Mouse (Mus musculus): ENCODE results near the gene Zcchc24. TPM values are rescaled to one million over a fixed set of nuclear protein-coding genes. Genes with fewer than 3 reads are reported as not detected.

Zcchc24 gene
- polyA plus RNA-seq, 1 experiment from 2014 or later: 38.0 TPM

DNA sequence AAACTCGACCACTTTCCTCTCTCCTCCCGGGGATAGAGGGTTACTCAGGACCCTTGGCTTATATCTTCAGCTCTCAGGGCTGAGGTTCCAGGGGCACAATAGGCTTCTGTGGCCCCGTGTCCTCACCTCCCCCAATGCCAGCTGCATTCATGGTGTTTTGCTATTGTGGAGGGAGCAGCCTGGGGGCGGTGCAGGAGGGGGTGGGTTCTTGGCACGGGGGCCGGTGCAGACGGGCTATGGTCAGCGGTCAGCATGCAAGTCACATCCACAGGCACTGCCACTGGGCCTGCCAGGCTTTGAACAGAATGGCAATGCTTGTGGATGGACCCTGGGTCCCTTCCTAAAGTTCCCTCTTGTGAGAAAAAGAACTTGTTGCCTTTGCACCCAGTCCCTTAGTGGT, 2.9 kb downstream of the Zcchc24 start:
- Histone ChIP-seq H3K4me3 (ENCODE audit: inconsistent target) (no peak overlapping the region), H3K36me3 (ENCODE audit: inconsistent target) (no peaks in the 10 kb centered on the region), H3K79me2 (ENCODE audit: inconsistent target) (peaks cover 33% of the 10 kb centered on the region), H3K27ac (no peak overlapping the region)
- 83% methylated on average over 8 of the region's 8 CpGs for WGBS (ENCODE audit: missing documents)

DNA sequence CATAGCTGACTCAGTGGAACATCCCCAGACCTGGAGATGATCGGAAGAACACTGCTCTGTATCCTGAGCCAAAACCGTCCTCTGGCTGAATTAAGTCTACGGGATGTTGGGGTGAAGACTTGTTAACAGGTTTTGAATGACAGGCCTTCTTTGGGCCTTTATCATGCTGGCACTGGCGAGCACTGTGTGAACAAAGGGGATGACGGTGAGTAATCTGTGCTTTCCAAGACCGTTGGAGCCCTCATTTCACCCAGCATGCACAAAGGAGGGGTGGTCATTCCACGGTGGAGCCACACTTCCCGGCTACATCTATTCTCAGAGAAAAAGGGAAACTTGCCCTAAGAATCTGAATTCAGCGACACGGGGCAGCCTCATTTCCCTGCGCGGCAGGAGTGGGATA, 3.7 kb downstream of the Zcchc24 start:
- no peak overlapping the region for H3K27ac ChIP-seq
- H3K36me3 ChIP-seq (ENCODE audit: inconsistent target): no peaks in the 10 kb centered on the region
- peaks cover 33% of the 10 kb centered on the region for H3K79me2 ChIP-seq (ENCODE audit: inconsistent target)
- H3K4me3 ChIP-seq (ENCODE audit: inconsistent target): no peak overlapping the region
- 90% methylated on average over 12 of the region's 12 CpGs for WGBS (ENCODE audit: missing documents)

DNA sequence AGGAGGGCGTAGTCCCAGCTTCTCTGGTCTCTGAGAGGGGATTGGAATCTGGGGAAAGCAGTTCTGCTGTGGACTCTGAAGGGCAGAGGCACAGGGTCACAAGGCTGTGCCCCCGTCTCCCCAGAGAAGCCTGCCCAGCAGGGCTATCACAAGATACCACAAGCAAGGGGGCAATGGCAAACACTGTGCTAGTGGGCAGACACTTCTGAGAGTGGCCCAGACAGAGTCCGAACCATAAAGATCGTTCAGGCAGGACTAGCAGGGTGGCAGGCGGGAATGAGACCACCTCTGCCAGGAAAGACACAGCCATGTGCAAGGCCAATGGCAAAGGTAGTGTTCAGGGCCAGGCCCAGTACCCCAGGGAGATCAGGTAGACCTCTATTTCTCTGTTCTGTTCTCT, 7.7 kb downstream of the Zcchc24 start:
- WGBS (ENCODE audit: missing documents): 91% methylated on average over 5 of the region's 5 CpGs
- H3K27ac ChIP-seq: no peak overlapping the region
- H3K79me2 ChIP-seq (ENCODE audit: inconsistent target): peaks cover 34% of the 10 kb centered on the region; the same call in 1 of the 2 replicates
- H3K4me3 ChIP-seq (ENCODE audit: inconsistent target): no peak overlapping the region
- peaks cover 10% of the 10 kb centered on the region; the same call in 1 of the 2 replicates for H3K36me3 ChIP-seq (ENCODE audit: inconsistent target)

DNA sequence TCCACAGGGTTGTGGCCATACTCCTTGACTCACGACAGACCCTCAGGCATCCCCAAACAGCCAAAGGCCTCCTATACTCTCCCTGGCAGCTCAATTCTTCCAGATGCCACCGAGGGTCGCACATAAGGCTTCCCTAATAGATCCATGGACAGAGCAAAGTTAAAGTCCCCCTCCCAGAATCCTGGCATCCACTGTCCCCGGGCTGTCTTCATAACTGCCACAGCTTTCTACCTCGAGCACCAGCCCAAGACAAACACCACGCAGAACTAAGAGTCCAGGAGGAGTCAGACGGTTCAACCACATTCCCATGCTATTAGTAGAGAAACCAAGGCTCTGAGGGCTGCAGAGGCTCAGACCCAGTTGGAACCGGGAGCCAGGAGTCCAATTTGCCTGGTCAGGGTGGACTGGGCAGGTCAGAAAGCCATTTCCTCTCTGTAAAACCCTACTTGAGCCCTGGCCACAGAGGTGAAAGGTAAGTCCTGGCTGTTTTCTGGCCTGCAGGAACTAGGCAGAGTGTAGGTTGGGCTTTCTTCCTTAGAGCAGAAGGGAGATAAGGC, 8.8 kb downstream of the Zcchc24 start:
- Histone ChIP-seq H3K4me3 (ENCODE audit: inconsistent target) (no peak overlapping the region), H3K79me2 (ENCODE audit: inconsistent target) (peaks cover 22% of the 10 kb centered on the region; the same call in 1 of the 2 replicates), H3K27ac (peak overlapping the region; percentile 82), H3K36me3 (ENCODE audit: inconsistent target) (peaks cover 21% of the 10 kb centered on the region; the same call in 1 of the 2 replicates)
- 52% methylated on average over 8 of the region's 8 CpGs for WGBS (ENCODE audit: missing documents)

DNA sequence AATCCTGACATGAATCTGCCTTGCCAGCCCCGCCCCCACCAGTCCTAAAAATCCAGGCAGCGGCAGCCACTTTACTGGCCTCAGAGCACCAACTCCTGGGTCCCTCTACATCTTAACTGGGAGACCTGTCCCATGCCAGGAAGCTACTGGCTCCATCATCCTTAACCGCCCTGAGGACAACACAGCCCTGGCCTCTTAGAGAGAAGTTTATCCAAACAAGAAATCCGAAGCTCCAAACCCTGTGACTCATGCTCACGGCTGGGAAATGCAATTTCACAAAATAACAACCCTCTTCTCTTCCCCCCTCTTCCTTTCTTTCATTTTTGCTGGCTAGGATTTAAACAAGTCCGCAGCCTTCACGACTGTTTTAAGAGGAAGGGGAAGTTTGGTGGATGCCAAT, 9.3 kb downstream of the Zcchc24 start:
- Histone ChIP-seq H3K79me2 (ENCODE audit: inconsistent target) (peaks cover 21% of the 10 kb centered on the region; the same call in 1 of the 2 replicates), H3K27ac (peak overlapping the region; percentile 82), H3K4me3 (ENCODE audit: inconsistent target) (no peak overlapping the region), H3K36me3 (ENCODE audit: inconsistent target) (peaks cover 22% of the 10 kb centered on the region; the same call in 1 of the 2 replicates)
- 31% methylated on average over 7 of the region's 7 CpGs for WGBS (ENCODE audit: missing documents)

DNA sequence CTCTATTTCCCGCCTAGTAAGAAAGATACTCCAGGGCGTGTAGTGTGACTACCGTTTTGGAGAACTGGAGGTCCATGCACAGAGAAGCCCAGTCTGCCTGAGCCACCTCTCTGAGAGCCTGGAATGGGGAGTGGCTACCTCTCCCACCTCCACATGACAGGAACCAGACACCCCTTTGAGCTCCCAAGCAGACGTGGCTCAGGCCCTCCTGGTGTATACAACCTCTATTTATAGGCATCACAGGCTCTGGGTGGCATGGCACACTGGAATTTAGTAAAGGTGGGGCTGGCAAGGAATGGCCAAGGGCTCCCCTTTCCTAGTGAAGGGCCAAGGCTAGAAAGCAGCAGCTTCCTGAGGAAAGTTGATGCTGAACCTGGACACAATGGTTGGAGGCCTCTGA, 10.9 kb downstream of the Zcchc24 start:
- Histone ChIP-seq H3K4me3 (ENCODE audit: inconsistent target) (no peak overlapping the region), H3K79me2 (ENCODE audit: inconsistent target) (peaks cover 21% of the 10 kb centered on the region; the same call in 1 of the 2 replicates), H3K36me3 (ENCODE audit: inconsistent target) (peaks cover 22% of the 10 kb centered on the region; the same call in 1 of the 2 replicates), H3K27ac (no peak overlapping the region)
- WGBS (ENCODE audit: missing documents): 89% methylated on average over 4 of the region's 4 CpGs

DNA sequence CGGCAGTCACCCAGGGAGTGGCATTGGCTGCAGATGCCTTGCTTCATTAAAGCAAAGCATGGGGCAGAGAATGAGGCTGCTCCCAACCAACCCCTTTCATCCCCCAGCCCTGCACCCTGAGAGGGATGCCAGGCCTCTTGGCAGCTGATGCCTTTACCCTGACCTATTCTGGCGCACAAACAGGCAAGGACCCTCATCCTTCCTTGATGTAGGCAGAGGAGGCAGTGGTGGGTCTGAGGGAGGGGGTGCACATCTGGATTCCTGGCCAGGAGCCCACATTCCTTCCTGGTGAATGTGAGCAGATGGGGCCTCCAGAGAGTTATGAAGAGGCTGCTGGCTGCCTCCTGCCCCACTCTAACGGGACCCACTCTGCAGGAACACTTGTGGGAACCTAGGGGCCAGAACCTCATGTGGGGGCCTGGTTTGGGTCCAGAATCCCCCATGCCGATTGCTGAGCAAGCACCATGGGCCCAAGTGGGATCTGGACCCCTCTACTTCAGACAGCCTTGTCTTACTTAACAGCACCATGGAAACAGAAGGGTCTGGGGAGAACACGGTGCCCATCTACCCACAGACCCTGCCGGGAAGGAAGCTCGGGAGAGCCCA, 12.4 kb downstream of the Zcchc24 start:
- 90% methylated on average over 7 of the region's 7 CpGs for WGBS (ENCODE audit: missing documents)
- H3K36me3 ChIP-seq (ENCODE audit: inconsistent target): peaks cover 34% of the 10 kb centered on the region; the same call in 1 of the 2 replicates
- H3K4me3 ChIP-seq (ENCODE audit: inconsistent target): no peak overlapping the region
- H3K27ac ChIP-seq: no peak overlapping the region
- peaks cover 21% of the 10 kb centered on the region; the same call in 1 of the 2 replicates for H3K79me2 ChIP-seq (ENCODE audit: inconsistent target)

DNA sequence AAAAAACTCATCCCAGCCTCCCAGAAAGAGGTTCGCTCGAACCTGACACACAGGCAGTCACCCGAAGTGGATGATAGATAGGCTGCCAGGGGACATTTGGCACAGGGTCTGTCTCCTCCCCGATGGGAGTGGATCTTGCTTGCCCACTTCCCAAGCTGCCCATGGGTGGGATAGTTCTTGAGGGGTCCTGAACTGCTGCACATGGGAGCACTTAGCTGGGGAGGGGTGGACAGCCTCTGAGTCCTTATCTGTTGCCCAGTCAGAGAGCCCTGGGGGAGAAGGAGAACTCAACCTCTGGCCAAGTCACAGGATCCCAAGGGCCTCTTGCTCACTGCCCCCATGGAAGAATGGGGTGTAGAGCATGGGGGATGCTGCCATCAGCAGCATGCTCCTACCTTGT, 13.3 kb downstream of the Zcchc24 start:
- 96% methylated on average over 4 of the region's 4 CpGs for WGBS (ENCODE audit: missing documents)
- peaks cover 17% of the 10 kb centered on the region; the same call in 1 of the 2 replicates for H3K79me2 ChIP-seq (ENCODE audit: inconsistent target)
- H3K36me3 ChIP-seq (ENCODE audit: inconsistent target): peaks cover 37% of the 10 kb centered on the region; the same call in 1 of the 2 replicates
- no peak overlapping the region for H3K4me3 ChIP-seq (ENCODE audit: inconsistent target)
- H3K27ac ChIP-seq: no peak overlapping the region

DNA sequence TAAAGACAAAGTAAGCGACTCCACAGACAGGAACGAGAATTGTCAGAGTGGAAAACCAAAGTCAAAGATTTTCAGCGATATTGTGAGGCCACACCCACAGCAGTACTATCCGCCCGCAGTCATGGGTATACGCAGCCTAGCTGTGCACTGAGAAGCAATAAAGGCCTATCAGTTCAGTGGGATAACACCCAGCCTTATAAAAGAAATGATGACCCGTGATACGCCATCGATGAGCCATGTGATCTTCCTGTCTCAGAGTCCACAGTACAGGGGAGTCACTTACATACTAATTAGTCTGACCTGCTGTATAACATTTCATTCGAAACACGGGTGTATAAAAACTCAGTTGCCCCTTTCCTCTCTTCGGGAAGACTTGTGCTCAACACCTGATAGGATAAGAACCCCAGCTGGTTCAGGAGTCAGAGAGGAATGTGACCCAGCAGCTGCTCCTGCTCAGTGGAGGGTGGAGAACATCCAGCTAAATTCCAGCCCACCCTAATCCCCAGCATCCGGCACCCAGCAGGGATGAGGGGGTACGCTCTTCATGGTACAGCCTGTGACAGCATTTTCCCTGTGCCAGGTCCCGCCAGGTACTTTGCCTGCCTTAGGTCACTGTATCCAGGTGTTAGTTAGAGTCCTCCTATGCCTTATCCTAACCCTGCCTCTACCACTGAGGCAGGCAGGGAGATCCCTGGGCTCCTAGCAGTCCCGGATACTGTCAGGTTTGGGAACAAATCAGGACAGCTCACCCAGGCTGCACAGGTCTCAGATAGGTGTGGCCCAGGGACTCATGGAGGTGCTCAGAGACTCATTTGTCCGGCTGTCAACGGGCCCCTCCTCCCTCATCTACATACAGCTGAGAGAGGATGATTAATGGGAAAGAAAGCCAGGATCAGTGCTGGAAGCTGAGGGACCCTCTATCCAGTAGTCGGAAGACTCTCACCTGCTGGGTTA, 14.0 kb downstream of the Zcchc24 start:
- Histone ChIP-seq H3K79me2 (ENCODE audit: inconsistent target) (peaks cover 17% of the 10 kb centered on the region; the same call in 1 of the 2 replicates), H3K4me3 (ENCODE audit: inconsistent target) (no peak overlapping the region), H3K27ac (no peak overlapping the region), H3K36me3 (ENCODE audit: inconsistent target) (peaks cover 40% of the 10 kb centered on the region; the same call in 1 of the 2 replicates)
- 80% methylated on average over 19 of the region's 19 CpGs for WGBS (ENCODE audit: missing documents)

DNA sequence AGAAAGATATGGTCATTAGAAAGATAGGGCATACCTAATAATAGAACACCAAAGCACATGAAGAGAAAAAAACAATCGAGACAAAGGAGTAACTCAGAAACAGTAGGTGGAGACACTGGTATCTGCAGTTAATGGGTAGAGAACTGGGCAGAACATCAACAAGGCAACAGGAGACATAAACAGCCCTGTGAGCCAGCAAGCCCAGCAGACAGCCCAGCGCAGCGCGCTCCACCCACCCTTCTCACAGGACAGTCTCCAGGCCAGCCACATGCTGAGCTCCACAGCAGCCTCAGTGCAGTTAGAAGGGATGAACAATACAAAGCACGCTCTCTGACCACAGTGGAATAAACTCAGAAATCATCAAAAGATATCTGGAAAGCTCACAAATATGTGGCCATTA, 15.8 kb downstream of the Zcchc24 start:
- no peak overlapping the region for H3K4me3 ChIP-seq (ENCODE audit: inconsistent target)
- H3K79me2 ChIP-seq (ENCODE audit: inconsistent target): peaks cover 6% of the 10 kb centered on the region; the same call in 1 of the 2 replicates
- H3K27ac ChIP-seq: no peak overlapping the region
- 89% methylated on average over 5 of the region's 5 CpGs for WGBS (ENCODE audit: missing documents)
- peaks cover 46% of the 10 kb centered on the region; the same call in 1 of the 2 replicates for H3K36me3 ChIP-seq (ENCODE audit: inconsistent target)

DNA sequence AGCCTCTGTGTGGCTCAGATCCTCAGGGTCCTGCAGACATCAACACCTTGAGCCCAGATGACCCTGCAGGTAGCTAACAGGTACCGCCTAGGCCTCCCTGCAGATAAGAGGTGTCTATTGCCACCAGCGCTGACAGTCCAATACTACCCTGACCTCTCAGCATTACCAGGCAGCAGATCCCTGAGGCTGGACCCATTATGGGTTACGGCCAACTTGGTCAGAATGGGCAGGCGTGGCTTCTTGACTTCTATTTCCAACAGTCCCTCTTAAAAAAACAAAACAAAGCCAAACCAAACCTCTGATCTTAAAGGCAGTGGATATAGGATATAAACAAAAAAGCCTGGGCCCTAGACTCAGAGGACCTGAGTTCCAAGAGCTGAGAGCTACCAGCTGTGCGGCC, 17.8 kb downstream of the Zcchc24 start:
- no peak overlapping the region for H3K4me3 ChIP-seq (ENCODE audit: inconsistent target)
- no peak overlapping the region for H3K27ac ChIP-seq
- no peaks in the 10 kb centered on the region for H3K79me2 ChIP-seq (ENCODE audit: inconsistent target)
- 92% methylated on average over 5 of the region's 5 CpGs for WGBS (ENCODE audit: missing documents)
- peaks cover 35% of the 10 kb centered on the region; the same call in 1 of the 2 replicates for H3K36me3 ChIP-seq (ENCODE audit: inconsistent target)

DNA sequence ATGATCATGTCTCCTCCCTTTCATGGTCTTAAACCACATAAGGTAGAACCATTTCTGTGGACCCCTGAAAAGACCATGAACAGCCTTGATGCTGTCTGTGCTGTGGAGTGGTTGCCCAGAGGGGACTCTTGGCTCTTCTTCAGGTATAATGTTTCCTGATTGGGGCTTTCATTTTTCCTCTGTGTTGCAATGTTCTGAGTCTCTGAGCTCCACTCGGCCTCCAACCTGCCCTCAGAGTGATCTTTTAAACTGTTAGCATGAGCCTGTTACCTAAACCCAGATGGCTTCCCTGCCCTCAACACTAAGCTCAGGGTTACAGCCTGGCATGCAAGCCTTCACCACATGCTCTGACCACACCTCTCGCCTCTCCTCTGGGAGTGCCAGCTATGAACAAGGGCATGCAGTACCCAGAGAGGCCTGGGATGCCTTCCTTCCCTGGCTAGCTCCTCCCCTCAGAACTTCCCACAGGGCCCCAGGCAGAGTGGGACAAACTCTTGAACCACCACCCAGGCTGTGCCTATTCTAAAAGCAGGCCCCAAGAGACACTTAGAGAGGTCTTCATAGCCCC, 18.3 kb downstream of the Zcchc24 start:
- WGBS (ENCODE audit: missing documents): 73% methylated on average over 2 of the region's 2 CpGs
- H3K27ac ChIP-seq: no peak overlapping the region

DNA sequence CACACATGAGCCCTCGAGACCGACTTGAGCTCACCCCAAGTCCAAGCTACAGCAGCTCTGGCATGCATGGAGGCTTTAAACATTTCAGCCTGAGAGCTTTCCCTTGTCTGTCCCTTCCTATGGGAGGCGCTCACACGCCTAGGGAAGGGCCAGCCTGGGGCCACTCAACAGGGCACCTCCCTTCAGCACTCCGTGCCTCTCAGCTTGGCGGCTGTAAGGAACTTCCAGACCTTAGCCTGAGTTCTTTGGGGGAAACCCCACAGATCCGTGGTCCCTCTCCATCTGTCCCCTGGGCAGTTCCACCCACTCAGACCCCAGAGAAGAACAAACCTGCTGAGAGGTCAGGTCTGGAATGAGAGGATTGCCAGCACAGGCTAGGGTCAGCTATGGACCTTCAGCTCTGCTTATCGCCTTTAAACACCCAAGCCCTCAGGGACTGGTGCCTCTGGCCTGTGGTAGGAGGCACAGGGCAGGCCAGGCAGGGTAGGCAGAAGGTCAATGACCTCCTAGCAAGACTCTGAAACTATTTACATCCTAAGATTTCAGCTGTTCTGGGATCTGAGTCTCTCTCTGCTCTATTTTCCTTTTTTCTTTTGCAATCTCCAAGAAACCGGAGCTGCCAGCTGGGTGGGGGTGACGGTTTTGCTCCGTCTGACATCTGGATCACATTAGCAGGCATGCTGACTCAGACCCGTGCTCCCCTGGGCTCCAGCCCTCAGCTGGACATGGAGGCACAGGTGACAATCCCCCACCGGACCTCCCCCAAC, 19.5 kb downstream of the Zcchc24 start:
- Histone ChIP-seq H3K4me3 (ENCODE audit: inconsistent target) (no peak overlapping the region), H3K36me3 (ENCODE audit: inconsistent target) (peaks cover 28% of the 10 kb centered on the region; the same call in 1 of the 2 replicates), H3K79me2 (ENCODE audit: inconsistent target) (no peaks in the 10 kb centered on the region), H3K27ac (no peak overlapping the region)
- 94% methylated on average over 11 of the region's 13 CpGs for WGBS (ENCODE audit: missing documents)

More for the DNA sequence above, 18.3 kb downstream of the Zcchc24 start:
- H3K36me3 ChIP-seq (ENCODE audit: inconsistent target): peaks cover 30% of the 10 kb centered on the region; the same call in 1 of the 2 replicates
- H3K4me3 ChIP-seq (ENCODE audit: inconsistent target): no peak overlapping the region
- H3K79me2 ChIP-seq (ENCODE audit: inconsistent target): no peaks in the 10 kb centered on the region

Data from macrophage (primary cell).